Mouse (Mus musculus) small intestine, adult 2 months (tissue): ENCODE data around the gene Gpr176.

Experiments
- CTCF ChIP-seq: fragments of 200-500 bp; IDR thresholded peaks from 2 replicates; pipeline ENCODE4 v1.5.1; 2012; ENCODE audit warnings: low read depth, mild to moderate bottlenecking, control low read depth, inconsistent platforms, low read length, moderate library complexity, mixed read lengths; ENCODE audit not compliant: insufficient replicate concordance, insufficient read length; ENCODE audit errors: extremely low read depth
- POLR2A ChIP-seq: fragments of 200-500 bp; IDR thresholded peaks from 2 replicates; pipeline ENCODE4 v1.6.1; 2012; ENCODE audit warnings: low read depth, mild to moderate bottlenecking, control low read depth, inconsistent platforms, low read length, moderate library complexity

GRCm38 (mm10) chr2:118406811-118407210 lies 33.6 kb upstream of the Gpr176 start:
- TF ChIP-seq POLR2A (no peak), CTCF (no peak)
